ENCODE assay signal across 28 mouse cellular contexts in the genomic region with DNA sequence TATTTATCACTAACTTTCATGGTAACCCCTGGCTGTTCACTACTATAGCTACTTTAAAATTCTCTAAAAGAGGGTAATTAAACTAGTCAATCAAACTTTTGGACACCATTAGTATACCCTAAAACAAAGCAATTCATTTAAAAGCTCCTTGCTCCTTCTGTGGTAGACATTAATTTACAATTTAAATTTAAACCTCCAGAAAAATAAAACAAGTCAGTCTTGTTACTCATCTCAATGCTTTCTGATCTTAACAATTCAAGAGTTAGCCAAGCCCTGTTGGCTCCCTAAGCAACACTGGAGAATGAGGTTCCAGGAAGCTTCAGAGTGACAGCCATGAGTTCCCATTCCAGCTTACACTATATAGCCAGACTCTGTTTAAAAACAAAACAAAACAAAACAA.
"Had no signal": no experiment of that assay in that cellular context is flagged by ENCODE, and none has a peak within 500 bp of the region (broad histone marks: within the 10 kb centered on the region; RNA-seq: fewer than 3 reads in every experiment).

No protein-coding gene starts in this region.

- H3K36me3 ChIP-seq: liver, embryonic 13.5 days had no signal

- H3K27ac ChIP-seq: heart, adult 2 months; hindbrain, embryonic 10.5 days; hindbrain, embryonic 12.5 days; hindbrain, embryonic 14.5 days; intestine, embryonic 15.5 days; left cerebral cortex, adult 2 months; limb, embryonic 10.5 days; limb, embryonic 12.5 days; liver, embryonic 13.5 days; liver, embryonic 15.5 days had no signal

- H3K9ac ChIP-seq: heart, embryonic 12.5 days; hindbrain, embryonic 12.5 days; hindbrain, embryonic 14.5 days; intestine, embryonic 15.5 days; limb, embryonic 12.5 days; liver, embryonic 13.5 days; liver, embryonic 15.5 days; liver, postnatal 0 days had no signal

- H3K27me3 ChIP-seq: heart, embryonic 12.5 days; hindbrain, embryonic 12.5 days; intestine, embryonic 15.5 days; limb, embryonic 12.5 days; liver, embryonic 13.5 days; liver, embryonic 15.5 days had no signal

- H3K4me2 ChIP-seq: heart, embryonic 12.5 days; hindbrain, embryonic 12.5 days; hindbrain, embryonic 14.5 days; intestine, embryonic 15.5 days; limb, embryonic 12.5 days; liver, embryonic 11.5 days; liver, embryonic 13.5 days; liver, embryonic 15.5 days had no signal

- H3K4me1 ChIP-seq: heart, embryonic 12.5 days; hindbrain, embryonic 10.5 days; hindbrain, embryonic 12.5 days; intestine, embryonic 15.5 days; limb, embryonic 10.5 days; limb, embryonic 12.5 days; liver, embryonic 13.5 days; liver, embryonic 15.5 days had no signal

- ATAC-seq: hindbrain, embryonic 16.5 days; inflammation-experienced regulatory T-cells, adult 6 months; intestine, embryonic 15.5 days; intestine, postnatal 0 days; liver, postnatal 0 days had no signal

- H3K4me3 ChIP-seq: heart, adult 2 months; heart, embryonic 12.5 days; hindbrain, embryonic 10.5 days; hindbrain, embryonic 12.5 days; intestine, embryonic 15.5 days; left cerebral cortex, adult 2 months; limb, embryonic 10.5 days; limb, embryonic 12.5 days; liver, embryonic 13.5 days; liver, embryonic 15.5 days had no signal

- DNase-seq: gastrocnemius, postnatal 14 days; gastrocnemius, postnatal 36 days; heart, adult 11 months; heart, adult 2 months; heart, postnatal 10 days; heart, postnatal 4 days; kidney, adult 18-20 months; kidney, adult 8-10 months; kidney, postnatal 10 days; kidney, postnatal 25 days; kidney, postnatal 4 days; layer of hippocampus, adult 9-11 months; liver; liver, embryonic 13.5 days; liver, postnatal 0 days had no signal

- H3K9me3 ChIP-seq: heart, embryonic 12.5 days; hindbrain, embryonic 10.5 days; hindbrain, embryonic 12.5 days; intestine, embryonic 15.5 days; limb, embryonic 10.5 days; limb, embryonic 12.5 days; liver, embryonic 13.5 days; liver, embryonic 15.5 days had no signal
